Mouse (Mus musculus) neural tube, embryonic 11.5 days (tissue): Measurements from ENCODE around the gene Tcp10a. TPM values are rescaled to one million over a fixed set of nuclear protein-coding genes. Genes with fewer than 3 reads are reported as not detected.
A peak's percentile ranks its signal among the peaks of the same experiment; 100 is the strongest.
"Not testable (repeated sequence)": the region's sequence is repeated elsewhere in the genome, so short reads cannot be mapped to it uniquely, and the experiment has no call there.

Experiments
- ATAC-seq: fragments of 200-750 bp; cut with Nextera tagmentation; 2 replicates; pipeline ENCODE4 v1.8.0; 2017; ENCODE audit warnings: moderate number of reproducible peaks, mild to moderate bottlenecking, moderate TSS enrichment, moderate library complexity; ENCODE audit not compliant: insufficient read depth, low FRiP score, low TSS enrichment
- DNase-seq: peaks from one replicate; pipeline ENCODE4 v3.0.0-alpha.2; 2015; ENCODE audit warnings: low spot score
- H3K27ac ChIP-seq: fragments of 300-500 bp; sonication (generic); 2 replicates; pipeline ENCODE4 v1.5.1; 2014; ENCODE audit warnings: low read depth, mild to moderate bottlenecking, low read length
- H3K27me3 ChIP-seq: fragments of 300-500 bp; sonication (generic); 2 replicates; pipeline ENCODE4 v1.6.1; 2014; ENCODE audit warnings: mild to moderate bottlenecking, low read length, mixed read lengths; ENCODE audit not compliant: control insufficient read depth, insufficient read depth
- H3K36me3 ChIP-seq: fragments of 300-500 bp; sonication (generic); 2 replicates; pipeline ENCODE4 v1.6.1; 2014; ENCODE audit warnings: mild to moderate bottlenecking, low read length, moderate library complexity, mixed read lengths; ENCODE audit not compliant: control insufficient read depth, insufficient read depth
- H3K4me1 ChIP-seq: fragments of 300-500 bp; sonication (generic); 2 replicates; pipeline ENCODE4 v1.6.1; 2014; ENCODE audit warnings: low read length, mixed read lengths; ENCODE audit not compliant: control insufficient read depth, insufficient read depth
- H3K4me2 ChIP-seq: fragments of 300-500 bp; sonication (generic); 2 replicates; pipeline ENCODE4 v1.6.1; 2014; ENCODE audit warnings: low read depth, mild to moderate bottlenecking, moderate library complexity
- H3K4me3 ChIP-seq: fragments of 300-500 bp; sonication (generic); 2 replicates; pipeline ENCODE4 v1.5.1; 2014; ENCODE audit warnings: low read depth, low read length
- H3K9ac ChIP-seq: fragments of 300-500 bp; sonication (generic); 2 replicates; pipeline ENCODE4 v1.6.1; 2014; ENCODE audit warnings: mild to moderate bottlenecking, low read length
- H3K9me3 ChIP-seq: fragments of 300-500 bp; sonication (generic); 2 replicates; pipeline ENCODE4 v1.6.1; 2016; ENCODE audit warnings: low read length; ENCODE audit not compliant: control insufficient read depth
- WGBS: fragments of 180-500 bp; shearing (Covaris S2); extraction: QIAGEN DNeasy Blood & Tissue Kit; methylation state at CpG from one replicate; pipeline ENCODE4 v1.1.7; 2014; 5-methylcytosine and 5-hydroxymethylcytosine counted together
- polyA plus RNA-seq: library from polyadenylated mRNA; unstranded; fragments of >200 nt; fragmentation: Nextera tagmentation; extraction: Ambion mirVana; gene quantifications from 2 replicates; pipeline ENCODE4 v1.2.1, GENCODE M21; 2014

The Tcp10a gene
- polyA plus RNA-seq, 1 experiment from 2014 or later: not detected

DNA sequence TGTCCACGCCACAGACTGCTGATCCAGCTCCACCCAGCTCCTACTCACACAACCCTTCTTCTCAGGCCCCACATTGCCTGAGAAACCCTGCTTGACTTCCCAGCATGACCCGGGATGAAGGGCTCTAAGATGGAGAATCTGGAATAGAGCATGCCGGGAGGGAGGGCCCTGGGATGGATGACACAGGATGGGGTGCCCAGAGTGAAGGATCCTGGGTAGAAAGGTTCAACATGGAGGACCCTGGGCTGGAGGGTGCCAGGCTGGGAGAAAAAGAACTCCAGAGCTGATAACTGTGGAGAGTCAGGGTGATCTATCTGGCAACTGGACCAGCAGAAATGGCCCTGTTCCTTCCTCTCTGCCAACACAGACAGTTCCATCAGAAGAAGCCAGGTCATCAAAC lies 41.2 kb downstream of the Tcp10a start:
- not testable (repeated sequence) for ATAC-seq, H3K4me3 ChIP-seq, H3K36me3 ChIP-seq, H3K4me1 ChIP-seq, H3K9me3 ChIP-seq, H3K27me3 ChIP-seq, H3K4me2 ChIP-seq, DNase-seq, H3K9ac ChIP-seq, H3K27ac ChIP-seq
- no CpG with 5 or more reads among the region's 3 CpGs for WGBS

DNA sequence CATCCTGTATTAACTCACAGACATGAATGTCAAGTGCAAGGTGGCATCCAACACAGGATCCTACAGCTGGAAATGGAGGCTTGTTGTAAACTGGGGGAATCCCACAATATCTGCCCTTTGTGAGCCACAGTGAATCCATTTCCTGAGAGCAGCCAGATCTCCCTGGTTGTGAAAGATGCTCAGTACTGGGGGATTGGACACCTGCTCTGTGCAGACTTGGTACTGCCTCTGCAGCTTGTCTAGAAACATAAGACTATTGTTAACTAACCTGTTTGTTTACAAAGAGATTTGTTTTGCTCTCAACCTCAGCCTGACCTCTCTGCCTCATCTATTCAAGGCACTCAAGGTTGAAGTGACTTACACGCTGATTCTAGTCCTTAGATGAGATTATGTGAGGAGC lies 41.8 kb downstream of the Tcp10a start:
- H3K27me3 ChIP-seq, H3K9ac ChIP-seq, H3K4me2 ChIP-seq, H3K9me3 ChIP-seq, DNase-seq, H3K36me3 ChIP-seq, H3K4me1 ChIP-seq, H3K4me3 ChIP-seq, H3K27ac ChIP-seq, ATAC-seq: not testable (repeated sequence)
- no CpG with 5 or more reads among the region's 1 CpGs for WGBS

DNA sequence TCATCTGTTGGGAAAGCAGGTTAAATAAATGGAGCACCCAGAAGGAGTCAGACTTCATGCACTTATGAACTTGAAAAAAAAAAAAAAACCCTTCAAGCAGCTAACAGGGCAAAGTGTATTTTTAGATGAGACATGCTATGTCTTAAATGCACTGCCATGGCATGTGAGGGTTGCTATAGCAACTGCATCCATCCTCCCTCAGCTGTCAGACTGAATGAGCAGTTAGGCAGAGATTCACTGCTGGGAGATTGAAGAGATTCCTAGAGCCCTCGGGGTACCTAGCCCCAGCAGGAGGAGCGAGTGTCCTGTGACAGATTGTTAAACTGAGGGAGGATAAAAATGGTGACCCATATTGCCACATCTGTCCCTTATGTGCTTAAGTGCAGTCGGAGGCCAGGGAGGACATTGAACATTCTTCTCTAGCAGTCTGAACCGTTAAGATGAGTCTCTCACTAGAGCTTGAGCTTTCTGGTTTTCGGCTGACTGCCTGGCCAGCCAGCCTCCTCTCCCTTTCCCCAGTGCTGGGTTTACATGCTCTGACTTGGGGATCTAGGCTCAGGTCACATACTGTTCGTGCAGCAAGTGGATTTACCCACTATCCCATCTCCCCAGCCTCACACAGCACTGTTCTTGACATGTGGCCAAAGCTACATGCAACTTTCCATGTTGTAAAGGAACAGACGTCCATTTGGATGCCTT lies 42.4 kb downstream of the Tcp10a start:
- H3K4me1 ChIP-seq, H3K9me3 ChIP-seq, H3K36me3 ChIP-seq, H3K4me3 ChIP-seq, H3K9ac ChIP-seq, H3K27me3 ChIP-seq, H3K27ac ChIP-seq, H3K4me2 ChIP-seq: not testable (repeated sequence)
- peak; percentile 39 for DNase-seq
- WGBS: 42% methylated on average over 4 of the region's 7 CpGs
- peak; percentile 41; the same call in 1 of the 2 replicates for ATAC-seq

DNA sequence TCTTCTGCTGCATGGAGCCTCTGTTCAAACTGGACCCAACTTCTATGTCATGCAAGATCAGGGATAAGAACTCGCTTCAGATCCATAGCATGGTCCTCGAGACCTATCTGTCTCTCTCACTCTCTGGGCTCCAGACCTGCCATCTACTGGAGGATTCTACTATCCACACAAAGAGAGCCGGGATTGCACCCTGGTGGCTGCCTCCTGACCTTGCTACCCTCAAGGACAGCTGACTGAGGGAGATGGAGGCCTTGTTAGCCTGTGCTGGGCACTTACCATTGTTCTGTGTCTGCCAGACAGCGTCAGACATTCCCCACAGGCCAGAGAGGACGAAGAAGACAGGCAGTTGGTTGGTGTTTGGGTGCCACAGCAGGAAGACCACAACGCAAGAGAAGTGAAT lies 45.0 kb downstream of the Tcp10a start:
- DNase-seq, H3K27ac ChIP-seq, H3K36me3 ChIP-seq, H3K27me3 ChIP-seq, H3K9me3 ChIP-seq, ATAC-seq, H3K4me3 ChIP-seq, H3K4me1 ChIP-seq, H3K9ac ChIP-seq, H3K4me2 ChIP-seq: not testable (repeated sequence)
- WGBS: 67% methylated on average over 4 of the region's 6 CpGs

DNA sequence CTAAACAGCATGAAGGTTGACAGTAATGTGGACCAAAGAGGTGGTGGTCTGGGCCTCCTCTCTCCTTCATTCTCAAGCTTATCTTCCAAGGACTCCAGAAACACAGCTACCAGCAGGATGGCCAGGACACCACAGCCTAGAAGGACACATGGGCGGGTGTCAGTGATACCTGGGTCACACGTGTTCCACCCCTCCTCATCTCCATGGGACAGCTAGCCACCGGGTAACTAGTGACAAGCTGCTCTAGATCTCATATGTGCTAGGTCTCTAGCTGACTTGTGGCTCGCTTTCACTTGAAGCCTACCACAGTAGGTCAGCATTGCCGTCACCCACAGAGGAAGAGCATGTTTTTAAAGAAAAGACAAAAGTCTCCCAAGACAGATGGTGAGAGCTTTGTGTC lies 47.4 kb downstream of the Tcp10a start, which contains the start of gene Gm49630:
Gm49630 (minus strand) TSS at position 101 of the 400 bp plus-strand sequence.
- DNase-seq, H3K9ac ChIP-seq, H3K27me3 ChIP-seq, H3K36me3 ChIP-seq, H3K27ac ChIP-seq, H3K4me1 ChIP-seq, ATAC-seq, H3K9me3 ChIP-seq, H3K4me2 ChIP-seq, H3K4me3 ChIP-seq: not testable (repeated sequence)
- WGBS: no CpG with 5 or more reads among the region's 5 CpGs

DNA sequence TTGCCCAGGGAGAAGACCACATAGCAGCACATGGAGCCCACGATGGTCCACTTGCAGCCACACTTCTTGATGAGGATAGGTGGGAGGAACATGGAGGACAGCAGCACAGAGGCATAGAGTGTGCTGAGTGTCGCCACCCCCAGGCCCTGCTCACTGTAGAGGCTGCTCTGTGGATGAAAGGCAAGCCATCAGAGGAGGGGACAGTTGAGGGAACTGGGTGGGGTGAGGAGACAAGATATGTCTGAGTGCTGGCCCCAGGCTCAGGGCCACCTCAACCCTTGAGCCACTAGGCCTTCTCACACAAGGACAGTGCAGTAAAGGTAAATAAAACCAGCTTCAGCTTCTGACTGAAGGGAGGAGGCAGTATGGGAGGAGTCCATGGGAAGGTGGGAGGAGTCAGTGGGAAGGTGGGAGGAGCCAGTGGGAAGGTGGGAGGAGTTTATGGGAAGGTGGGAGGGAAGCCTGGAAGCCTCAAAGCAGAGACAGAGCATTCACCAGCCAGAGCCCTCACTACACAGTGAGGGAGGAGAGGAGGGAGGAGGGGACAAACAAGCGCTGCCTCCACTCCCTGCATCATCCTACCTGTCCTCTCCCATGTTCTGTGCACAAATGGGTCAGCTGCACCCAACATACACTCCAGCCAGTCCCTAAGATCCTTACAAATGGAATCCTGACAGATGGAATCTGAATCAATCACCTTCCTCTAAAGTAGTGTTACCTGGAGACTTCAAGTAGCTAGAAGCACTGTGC lies 52.7 kb downstream of the Tcp10a start:
- H3K4me3 ChIP-seq, H3K27me3 ChIP-seq, ATAC-seq, H3K9me3 ChIP-seq, H3K4me2 ChIP-seq, H3K4me1 ChIP-seq, H3K36me3 ChIP-seq, H3K9ac ChIP-seq, H3K27ac ChIP-seq, DNase-seq: not testable (repeated sequence)
- 67% methylated on average over 1 of the region's 3 CpGs for WGBS

GRCm38 (mm10) chr17:7377907-7378306 lies 53.5 kb downstream of the Tcp10a start:
- not testable (repeated sequence) for H3K36me3 ChIP-seq, DNase-seq, ATAC-seq, H3K4me2 ChIP-seq, H3K4me3 ChIP-seq, H3K4me1 ChIP-seq, H3K27me3 ChIP-seq, H3K9ac ChIP-seq, H3K9me3 ChIP-seq, H3K27ac ChIP-seq
- WGBS: 46% methylated on average over 2 of the region's 3 CpGs

- not testable (repeated sequence) for H3K4me3 ChIP-seq, ATAC-seq, H3K36me3 ChIP-seq, H3K9me3 ChIP-seq, H3K4me2 ChIP-seq, H3K27me3 ChIP-seq, H3K9ac ChIP-seq, H3K4me1 ChIP-seq, DNase-seq, H3K27ac ChIP-seq
- 100% methylated on average over 1 of the region's 3 CpGs for WGBS
Observed at GRCm38 (mm10) chr17:7382711-7383110, 58.3 kb downstream of the Tcp10a start.
